Mouse (Mus musculus) liver, embryonic 11.5 days (tissue): Measurements from ENCODE around the gene Osbpl8. TPM values are rescaled to one million over a fixed set of nuclear protein-coding genes. Genes with fewer than 3 reads are reported as not detected.

Experiments
- ATAC-seq: fragments of 200-750 bp; cut with Nextera tagmentation; replicated peaks from 2 replicates; pipeline ENCODE4 v1.8.0; 2017; ENCODE audit warnings: moderate number of reproducible peaks, mild to moderate bottlenecking, moderate TSS enrichment, moderate library complexity; ENCODE audit not compliant: low FRiP score
- DNase-seq: peaks from one replicate; pipeline ENCODE4 v3.0.0-alpha.2; 2017; ENCODE audit warnings: low spot score
- H3K27ac ChIP-seq: fragments of 300-500 bp; sonication (generic); 2 replicates; pipeline ENCODE4 v1.5.1; 2014; ENCODE audit warnings: mild to moderate bottlenecking, low read depth, low read length, control low read depth
- H3K27me3 ChIP-seq: fragments of 300-500 bp; sonication (generic); replicated peaks from 2 replicates; pipeline ENCODE4 v1.6.1; 2014; ENCODE audit warnings: low read length, mixed read lengths; ENCODE audit not compliant: control insufficient read depth, insufficient read depth
- H3K36me3 ChIP-seq: fragments of 300-500 bp; sonication (generic); 2 replicates; pipeline ENCODE4 v1.6.1; 2014; ENCODE audit warnings: mild to moderate bottlenecking, low read length, moderate library complexity, mixed read lengths; ENCODE audit not compliant: control insufficient read depth, insufficient read depth
- H3K4me1 ChIP-seq: fragments of 300-500 bp; sonication (generic); replicated peaks from 2 replicates; pipeline ENCODE4 v1.6.1; 2014; ENCODE audit warnings: low read length, mixed read lengths; ENCODE audit not compliant: control insufficient read depth, insufficient read depth
- H3K4me2 ChIP-seq: fragments of 300-500 bp; sonication (generic); 2 replicates; pipeline ENCODE4 v1.6.1; 2014; ENCODE audit warnings: mild to moderate bottlenecking, control low read depth, moderate library complexity
- H3K4me3 ChIP-seq: fragments of 300-500 bp; sonication (generic); 2 replicates; pipeline ENCODE4 v1.5.1; 2014; ENCODE audit warnings: low read depth, low read length, control low read depth
- H3K9ac ChIP-seq: fragments of 300-500 bp; sonication (generic); 2 replicates; pipeline ENCODE4 v1.6.1; 2014; ENCODE audit warnings: low read depth, low read length, control low read depth
- H3K9me3 ChIP-seq: fragments of 300-500 bp; sonication (generic); 2 replicates; pipeline ENCODE4 v1.6.1; 2016; ENCODE audit warnings: low read length, inconsistent platforms, mixed read lengths; ENCODE audit not compliant: control insufficient read depth
- WGBS: fragments of 180-500 bp; shearing (Covaris S2); extraction: QIAGEN DNeasy Blood & Tissue Kit; methylation state at CpG from one replicate; pipeline ENCODE4 v1.1.7; 2014; 5-methylcytosine and 5-hydroxymethylcytosine counted together
- polyA plus RNA-seq: library from polyadenylated mRNA; unstranded; fragments of >200 nt; fragmentation: Nextera tagmentation; extraction: Ambion mirVana; gene quantifications from 2 replicates; pipeline ENCODE4 v1.2.1, GENCODE M21; 2014

The Osbpl8 gene
- polyA plus RNA-seq, 1 experiment from 2014 or later, result 11.2 TPM

- no peak overlapping the region for H3K9ac ChIP-seq
- H3K9me3 ChIP-seq, result no peaks in the 10 kb centered on the region
- DNase-seq, result no peak
- H3K4me1 ChIP-seq, result no peaks in the 10 kb centered on the region
- no peak overlapping the region for H3K27ac ChIP-seq
- H3K4me2 ChIP-seq, result no peak overlapping the region
- 81% methylated on average over 3 of the region's 3 CpGs for WGBS
- ATAC-seq, result no peak
- 0 out of 2 replicates have a peak, but pooled peaks cover 2% of the 10 kb centered on the region for H3K27me3 ChIP-seq
- H3K4me3 ChIP-seq, result no peak overlapping the region
- H3K36me3 ChIP-seq, result no peaks in the 10 kb centered on the region
Measured at GRCm38 (mm10) chr10:111315940-111316339, 151.4 kb downstream of the Osbpl8 start.

GRCm38 (mm10) chr10:111318021-111318420 lies 153.5 kb downstream of the Osbpl8 start:
- WGBS, result 80% methylated on average over 3 of the region's 3 CpGs
- H3K9me3 ChIP-seq, result no peaks in the 10 kb centered on the region
- H3K27me3 ChIP-seq, result 0 out of 2 replicates have a peak, but pooled peaks cover 2% of the 10 kb centered on the region
- ATAC-seq (no peak), DNase-seq (no peak)
- no peak overlapping the region for H3K4me2 ChIP-seq
- H3K4me1 ChIP-seq, result no peaks in the 10 kb centered on the region
- H3K27ac ChIP-seq, result no peak overlapping the region
- no peaks in the 10 kb centered on the region for H3K36me3 ChIP-seq
- H3K4me3 ChIP-seq, result no peak overlapping the region
- H3K9ac ChIP-seq, result no peak overlapping the region

- no peak overlapping the region for H3K27ac ChIP-seq
- no peaks in the 10 kb centered on the region for H3K9me3 ChIP-seq
- DNase-seq (no peak), ATAC-seq (no peak)
- H3K4me1 ChIP-seq, result no peaks in the 10 kb centered on the region
- no peaks in the 10 kb centered on the region for H3K36me3 ChIP-seq
- 82% methylated on average over 9 of the region's 9 CpGs for WGBS
- 0 out of 2 replicates have a peak, but pooled peaks cover 2% of the 10 kb centered on the region for H3K27me3 ChIP-seq
- no peak overlapping the region for H3K4me2 ChIP-seq
- no peak overlapping the region for H3K4me3 ChIP-seq
- H3K9ac ChIP-seq, result no peak overlapping the region
Measured at GRCm38 (mm10) chr10:111318805-111319500, 154.4 kb downstream of the Osbpl8 start.

- Histone ChIP-seq H3K36me3 (no peaks in the 10 kb centered on the region), H3K9me3 (no peaks in the 10 kb centered on the region), H3K4me3 (no peak overlapping the region), H3K9ac (no peak overlapping the region), H3K27ac (no peak overlapping the region), H3K4me1 (no peaks in the 10 kb centered on the region), H3K4me2 (no peak overlapping the region), H3K27me3 (no peaks in the 10 kb centered on the region)
- DNase-seq, result no peak
- ATAC-seq, result no peak
Measured at GRCm38 (mm10) chr10:111320579-111320978, 156.0 kb downstream of the Osbpl8 start.

GRCm38 (mm10) chr10:111327957-111328356 lies 163.4 kb downstream of the Osbpl8 start:
- H3K9me3 ChIP-seq, result no peaks in the 10 kb centered on the region
- no peaks in the 10 kb centered on the region for H3K4me1 ChIP-seq
- DNase-seq (no peak), ATAC-seq (no peak)
- no peak overlapping the region for H3K4me2 ChIP-seq
- H3K9ac ChIP-seq, result no peak overlapping the region
- no peaks in the 10 kb centered on the region for H3K36me3 ChIP-seq
- 74% methylated on average over 4 of the region's 4 CpGs for WGBS
- no peaks in the 10 kb centered on the region; the same call in 1 of the 2 replicates for H3K27me3 ChIP-seq
- no peak overlapping the region for H3K27ac ChIP-seq
- H3K4me3 ChIP-seq, result no peak overlapping the region

GRCm38 (mm10) chr10:111329326-111329725 lies 164.8 kb downstream of the Osbpl8 start:
- H3K27ac ChIP-seq, result no peak overlapping the region
- H3K27me3 ChIP-seq, result no peaks in the 10 kb centered on the region; the same call in 1 of the 2 replicates
- no peak for ATAC-seq
- no peaks in the 10 kb centered on the region for H3K36me3 ChIP-seq
- no peak for DNase-seq
- 78% methylated on average over 5 of the region's 5 CpGs for WGBS
- H3K4me2 ChIP-seq, result no peak overlapping the region
- no peak overlapping the region for H3K9ac ChIP-seq
- no peak overlapping the region for H3K4me3 ChIP-seq
- H3K9me3 ChIP-seq, result no peaks in the 10 kb centered on the region
- no peaks in the 10 kb centered on the region for H3K4me1 ChIP-seq

GRCm38 (mm10) chr10:111334902-111335301 lies 170.3 kb downstream of the Osbpl8 start:
- H3K4me2 ChIP-seq, result no peak overlapping the region
- 85% methylated on average over 2 of the region's 2 CpGs for WGBS
- H3K27ac ChIP-seq, result no peak overlapping the region
- H3K9me3 ChIP-seq, result no peaks in the 10 kb centered on the region
- H3K4me3 ChIP-seq, result no peak overlapping the region
- H3K9ac ChIP-seq, result no peak overlapping the region
- H3K36me3 ChIP-seq, result no peaks in the 10 kb centered on the region
- no peak for ATAC-seq
- no peaks in the 10 kb centered on the region for H3K4me1 ChIP-seq
- no peak for DNase-seq
- H3K27me3 ChIP-seq, result no peaks in the 10 kb centered on the region

GRCm38 (mm10) chr10:111335517-111336352 lies 171.2 kb downstream of the Osbpl8 start:
- no peaks in the 10 kb centered on the region for H3K27me3 ChIP-seq
- no peaks in the 10 kb centered on the region for H3K36me3 ChIP-seq
- no peak overlapping the region for H3K27ac ChIP-seq
- 0 out of 2 replicates have a peak, but pooled peaks have one; percentile 29 for ATAC-seq
- H3K4me3 ChIP-seq, result peak overlapping the region; percentile 22; the same call in 1 of the 2 replicates
- DNase-seq, result peak; percentile 39
- no peak overlapping the region for H3K9ac ChIP-seq
- peak overlapping the region; percentile 47 for H3K4me2 ChIP-seq
- no peaks in the 10 kb centered on the region for H3K4me1 ChIP-seq
- H3K9me3 ChIP-seq, result no peaks in the 10 kb centered on the region
- 18% methylated on average over 29 of the region's 29 CpGs for WGBS
